Mouse (Mus musculus) heart, postnatal 36 days (tissue): ENCODE results near the gene Ifit1bl2. TPM values are rescaled to one million over a fixed set of nuclear protein-coding genes. Genes with fewer than 3 reads are reported as not detected.

Experiments
- DNase-seq, 2 experiments: peaks; one replicate each; pipeline ENCODE4 v3.0.0; 2021 to 2022
- intact Hi-C: fragments of 180-260 bp; cut with DNase I; formaldehyde crosslinking; loops from one replicate; pipeline ENCODE4 v1.15.1; 2025
- total RNA-seq, 2 experiments: library from RNA; stranded (reverse); gene quantifications; 2 replicates each; pipeline ENCODE4 v1.2.3; 2021

Ifit1bl2 gene
- total RNA-seq, 2 experiments from 2014 or later = 1.1 to 1.2 TPM

GRCm38 (mm10) chr19:34569896-34570476 lies 70.6 kb downstream of the Ifit1bl2 start:
- DNase-seq = no peak
- intact Hi-C loops = no loop called here

- intact Hi-C loops = no loop called here
- no peak for DNase-seq
Observed at GRCm38 (mm10) chr19:34568988-34569895, 71.3 kb downstream of the Ifit1bl2 start.

Other genes starting within 250 kb of the Ifit1bl2 start
- under 1 TPM; 0.28 to 0.49 TPM for gene Ch25h, start 165.6 kb downstream of the Ifit1bl2 start, total RNA-seq
- 10 to 100 TPM; 28.0 to 28.4 TPM for gene Lipa, start 113.3 kb downstream of the Ifit1bl2 start, total RNA-seq
- 1 to 10 TPM; 5.8 to 6.5 TPM for gene Ifit2, start 90.0 kb downstream of the Ifit1bl2 start, total RNA-seq
- gene Ifit3, start 57.2 kb downstream of the Ifit1bl2 start, total RNA-seq = 1 to 10 TPM; 4.2 to 9.2 TPM
- 1 to 10 TPM; 1.1 to 1.9 TPM for gene Ifit1bl1, start 38.8 kb downstream of the Ifit1bl2 start, total RNA-seq
- gene Ifit3b, start 32.8 kb downstream of the Ifit1bl2 start, total RNA-seq = 1 to 10 TPM; 1.8 to 3.5 TPM
- gene Ifit1, start 128 bp upstream of the Ifit1bl2 start, total RNA-seq = 1 to 10 TPM; 2.0 to 3.5 TPM
- gene Slc16a12, start 106.5 kb upstream of the Ifit1bl2 start, total RNA-seq = 1 to 10 TPM; 1.7 to 1.9 TPM
- 10 to 100 TPM; 51.7 to 56.2 TPM for gene Pank1, start 238.7 kb upstream of the Ifit1bl2 start, total RNA-seq